Mouse (Mus musculus) E14TG2a.4 (cell line): Measurements from ENCODE around the gene Sptb.

Source experiments
- H3K27me3 ChIP-seq: 2 replicates; pipeline ENCODE4 v1.6.1; 2014; ENCODE audit warnings: low read length, control low read depth; ENCODE audit not compliant: insufficient read depth
- H3K36me3 ChIP-seq: 2 replicates; pipeline ENCODE4 v1.6.1; 2014; ENCODE audit warnings: low read length, control low read depth; ENCODE audit not compliant: insufficient read depth
- H3K4me1 ChIP-seq: replicated peaks from 2 replicates; pipeline ENCODE4 v1.6.1; 2014; ENCODE audit warnings: low read depth, low read length, control low read depth
- H3K4me3 ChIP-seq: replicated peaks from 2 replicates; pipeline ENCODE4 v1.5.1; 2014; ENCODE audit warnings: mild to moderate bottlenecking, low read length
- H3K9me3 ChIP-seq: 2 replicates; pipeline ENCODE4 v1.6.1; 2014; ENCODE audit warnings: low read length, control low read depth
- CTCF ChIP-seq: conservative IDR thresholded peaks from 2 replicates; pipeline ENCODE4 v1.5.1; 2014; ENCODE audit warnings: low read length
- NANOG ChIP-seq: IDR thresholded peaks from 2 replicates; pipeline ENCODE4 v1.6.1; 2014; ENCODE audit warnings: borderline replicate concordance, low read length, mixed read lengths
- POU5F1 ChIP-seq: IDR thresholded peaks from 2 replicates; pipeline ENCODE4 v1.6.1; 2014; ENCODE audit warnings: low read length, borderline replicate concordance

The Sptb gene

DNA sequence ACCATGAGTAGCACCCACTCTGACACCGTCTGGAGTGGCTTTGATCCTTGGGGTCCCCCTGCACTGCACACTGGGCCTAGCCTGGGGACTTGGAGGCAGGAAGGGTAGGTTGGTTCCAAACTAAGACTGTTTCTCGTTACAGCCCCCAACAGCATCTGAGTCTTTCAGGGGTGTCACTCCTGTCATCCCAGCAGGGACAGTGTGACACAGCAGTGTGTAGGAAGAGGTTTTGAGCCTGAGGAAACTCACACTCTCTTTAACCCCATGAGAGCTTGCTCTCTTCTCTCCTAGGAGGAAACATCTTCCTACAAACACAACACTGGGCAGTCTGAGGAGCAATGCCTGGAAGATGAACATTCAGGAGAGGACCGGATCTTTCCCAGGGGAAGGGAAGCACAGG lies 115.8 kb downstream of the Sptb start:
- H3K27me3 ChIP-seq: peaks cover 33% of the 10 kb centered on the region
- no peaks in the 10 kb centered on the region for H3K36me3 ChIP-seq
- H3K4me3 ChIP-seq: peak overlapping the region; percentile 27; the same call in 1 of the 2 replicates
- TF ChIP-seq NANOG (no peak), CTCF (no peak), POU5F1 (no peak)
- H3K4me1 ChIP-seq: peaks cover 64% of the 10 kb centered on the region
- H3K9me3 ChIP-seq: no peaks in the 10 kb centered on the region

DNA sequence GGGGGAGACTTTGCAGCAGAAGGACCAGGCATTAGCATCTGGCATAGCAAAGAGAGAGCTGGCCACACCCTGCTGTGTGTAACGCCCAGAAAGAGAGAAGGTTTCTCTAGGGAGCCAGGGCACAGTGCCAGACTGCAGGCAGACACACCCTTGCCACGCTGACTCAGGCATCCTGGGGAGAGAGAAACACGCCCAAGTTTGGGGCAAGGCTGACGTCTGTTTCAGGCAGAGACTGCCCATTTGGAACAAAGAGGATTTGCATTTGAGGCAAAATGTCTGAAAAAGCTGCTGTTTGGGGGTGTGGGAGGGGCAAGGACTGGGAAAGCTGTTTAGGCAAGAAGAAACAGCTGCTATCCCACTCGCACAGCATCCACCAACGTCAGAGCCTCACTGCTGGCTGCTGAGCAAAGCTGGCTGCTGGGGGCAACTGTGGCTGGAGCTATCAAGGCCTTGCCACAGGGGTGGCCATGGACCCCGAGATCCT lies 116.5 kb downstream of the Sptb start:
- Histone ChIP-seq H3K4me3 (peak overlapping the region; percentile 27), H3K4me1 (peaks cover 67% of the 10 kb centered on the region), H3K36me3 (no peaks in the 10 kb centered on the region), H3K27me3 (peaks cover 35% of the 10 kb centered on the region), H3K9me3 (no peaks in the 10 kb centered on the region)
- no peak for TF ChIP-seq POU5F1
- TF ChIP-seq CTCF: no peak
- TF ChIP-seq NANOG: no peak

DNA sequence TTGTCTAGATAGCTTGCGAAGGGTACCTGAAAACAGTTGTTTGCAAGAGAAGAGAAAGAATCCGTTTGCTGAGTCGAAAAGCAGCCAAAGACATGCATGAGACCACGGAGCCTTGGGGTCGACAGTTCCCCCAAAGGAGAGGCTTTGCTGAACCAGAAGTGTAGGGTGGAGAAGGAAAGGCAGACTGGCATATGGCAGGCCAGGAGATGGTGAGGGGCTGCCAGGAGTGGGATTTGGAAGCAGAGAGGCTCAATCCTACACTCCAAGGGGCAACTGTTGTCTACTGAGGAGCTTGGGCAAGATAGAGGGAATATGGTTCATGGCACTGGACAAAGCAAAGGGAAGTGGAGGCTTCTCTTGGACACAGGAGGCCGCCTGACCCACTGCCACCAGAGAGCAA lies 117.1 kb downstream of the Sptb start:
- H3K4me1 ChIP-seq: peaks cover 63% of the 10 kb centered on the region
- TF ChIP-seq CTCF (no peak), NANOG (no peak), POU5F1 (no peak)
- H3K27me3 ChIP-seq: peaks cover 29% of the 10 kb centered on the region
- H3K9me3 ChIP-seq: no peaks in the 10 kb centered on the region
- no peaks in the 10 kb centered on the region for H3K36me3 ChIP-seq
- peak overlapping the region; percentile 27; the same call in 1 of the 2 replicates for H3K4me3 ChIP-seq

DNA sequence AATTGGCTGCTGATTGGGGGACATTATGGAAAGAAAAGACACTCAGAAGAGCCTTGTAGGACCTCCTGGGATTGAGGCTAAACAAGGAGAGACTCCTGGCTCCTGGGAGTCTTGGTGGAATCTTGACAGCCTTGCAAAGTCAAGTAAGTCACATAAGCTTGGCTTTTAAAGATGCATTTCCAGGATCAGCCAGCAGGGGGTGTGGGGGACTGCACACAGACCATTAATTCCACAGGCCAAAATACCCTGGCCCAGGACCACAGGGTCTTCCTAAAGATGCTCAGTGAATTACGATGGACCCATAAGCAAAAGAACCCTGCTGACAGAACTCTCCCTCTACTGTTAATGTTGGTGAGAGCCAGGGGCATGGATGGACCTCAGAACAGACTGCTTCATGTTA lies 118.1 kb downstream of the Sptb start:
- Histone ChIP-seq H3K36me3 (no peaks in the 10 kb centered on the region), H3K4me1 (peaks cover 54% of the 10 kb centered on the region)

DNA sequence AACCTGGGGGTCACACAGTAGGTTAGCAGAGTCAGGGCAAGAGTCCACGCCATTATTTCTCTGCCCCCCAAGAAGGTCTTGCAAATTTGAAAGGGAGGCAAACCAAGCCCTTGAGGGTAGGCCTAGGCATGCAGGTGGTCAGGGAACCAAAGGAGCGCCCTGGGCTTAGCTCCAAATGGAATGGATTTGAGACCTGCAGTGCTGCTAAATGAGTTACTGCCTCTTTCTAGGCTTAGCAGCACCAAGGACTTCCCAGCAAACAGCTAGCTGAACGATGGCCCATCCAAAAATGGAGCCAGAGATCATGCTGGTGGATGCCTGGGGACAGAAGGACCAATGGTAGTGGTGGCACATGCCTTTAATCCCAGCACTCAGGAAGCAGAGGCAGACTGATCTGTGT lies 119.3 kb downstream of the Sptb start:
- Histone ChIP-seq H3K9me3 (no peaks in the 10 kb centered on the region), H3K4me3 (no peak overlapping the region), H3K27me3 (peaks cover 30% of the 10 kb centered on the region), H3K36me3 (no peaks in the 10 kb centered on the region), H3K4me1 (peaks cover 47% of the 10 kb centered on the region)
- TF ChIP-seq NANOG (no peak), POU5F1 (no peak), CTCF (no peak)

More for the DNA sequence above, 118.1 kb downstream of the Sptb start:
- TF ChIP-seq POU5F1: no peak
- peak; percentile 72 for TF ChIP-seq CTCF
- peaks cover 34% of the 10 kb centered on the region for H3K27me3 ChIP-seq
- H3K9me3 ChIP-seq: no peaks in the 10 kb centered on the region
- no peak overlapping the region for H3K4me3 ChIP-seq

DNA sequence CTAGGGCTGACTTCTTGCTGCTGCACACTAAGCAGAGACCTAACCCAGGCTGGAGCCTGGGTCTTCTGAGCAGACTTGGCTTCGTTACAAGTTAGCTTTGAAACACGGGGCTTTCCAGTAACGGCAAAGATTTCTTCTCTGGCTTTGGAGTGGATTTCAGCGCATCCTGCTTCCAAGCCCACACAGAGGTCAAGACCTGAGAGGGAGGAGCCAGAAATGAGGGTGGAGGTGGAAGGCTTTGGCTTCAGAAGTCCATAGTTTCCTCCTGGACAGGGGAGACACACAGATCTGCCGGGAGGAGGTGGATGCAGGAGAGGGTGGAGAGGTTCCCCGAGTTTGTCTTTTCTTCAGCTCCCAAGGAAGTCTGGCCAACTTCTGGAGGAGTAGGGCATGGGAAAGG lies 120.8 kb downstream of the Sptb start:
- H3K4me3 ChIP-seq: no peak overlapping the region
- H3K4me1 ChIP-seq: peaks cover 34% of the 10 kb centered on the region
- no peaks in the 10 kb centered on the region for H3K36me3 ChIP-seq
- H3K27me3 ChIP-seq: peaks cover 18% of the 10 kb centered on the region
- 0 out of 2 replicates have a peak, but pooled peaks cover 4% of the 10 kb centered on the region for H3K9me3 ChIP-seq
- TF ChIP-seq NANOG: no peak
- no peak for TF ChIP-seq CTCF
- no peak for TF ChIP-seq POU5F1

DNA sequence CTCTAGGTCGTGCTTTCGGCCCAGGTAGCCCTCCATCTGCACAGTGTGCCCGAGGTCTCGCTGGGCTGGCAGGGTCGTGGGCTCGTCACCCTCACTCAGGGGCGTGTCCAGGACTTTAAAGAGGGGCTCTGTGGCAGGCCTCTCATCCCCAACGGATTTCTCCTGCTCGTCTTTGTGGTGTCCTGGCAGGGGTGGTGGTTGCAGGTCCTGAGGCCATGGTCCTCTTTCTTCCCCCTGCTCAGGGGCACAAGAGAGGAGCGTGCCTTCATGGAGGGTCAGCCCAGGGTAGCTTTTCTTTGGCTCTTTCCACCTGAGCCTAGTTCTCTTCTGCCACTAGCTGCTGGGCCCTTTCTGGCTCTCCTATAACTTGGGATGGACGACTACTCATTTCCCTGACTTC lies 123.0 kb downstream of the Sptb start:
- Histone ChIP-seq H3K4me3 (no peak overlapping the region), H3K9me3 (0 out of 2 replicates have a peak, but pooled peaks cover 4% of the 10 kb centered on the region), H3K36me3 (no peaks in the 10 kb centered on the region), H3K27me3 (peaks cover 18% of the 10 kb centered on the region), H3K4me1 (peaks cover 23% of the 10 kb centered on the region)
- TF ChIP-seq CTCF: no peak
- no peak for TF ChIP-seq NANOG
- TF ChIP-seq POU5F1: no peak

DNA sequence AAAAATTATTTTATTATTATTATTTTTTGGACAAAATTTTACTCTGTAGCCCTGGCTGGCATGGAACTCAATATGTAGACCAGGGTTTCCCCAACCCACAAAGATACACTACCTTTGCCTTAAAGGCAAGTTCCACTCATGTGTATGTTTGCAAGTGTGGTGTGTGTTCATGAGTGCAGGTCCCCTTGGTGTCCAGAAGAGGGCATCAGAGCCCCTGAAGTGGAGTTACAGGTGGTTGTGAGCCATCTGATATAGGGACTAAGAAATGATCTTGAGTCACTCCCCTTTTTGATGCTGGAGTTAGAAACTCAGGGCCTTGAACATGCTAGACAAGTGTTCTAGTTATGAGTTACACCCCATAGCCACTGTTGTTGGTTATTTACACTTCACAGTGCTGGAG lies 125.3 kb downstream of the Sptb start:
- 0 out of 2 replicates have a peak, but pooled peaks cover 4% of the 10 kb centered on the region for H3K9me3 ChIP-seq
- H3K36me3 ChIP-seq: no peaks in the 10 kb centered on the region; the same call in 1 of the 2 replicates
- no peak overlapping the region for H3K4me3 ChIP-seq
- TF ChIP-seq NANOG (no peak), CTCF (peak; percentile 35; the same call in 1 of the 2 replicates)
- peaks cover 19% of the 10 kb centered on the region for H3K4me1 ChIP-seq
- H3K27me3 ChIP-seq: peaks cover 11% of the 10 kb centered on the region; the same call in 1 of the 2 replicates

DNA sequence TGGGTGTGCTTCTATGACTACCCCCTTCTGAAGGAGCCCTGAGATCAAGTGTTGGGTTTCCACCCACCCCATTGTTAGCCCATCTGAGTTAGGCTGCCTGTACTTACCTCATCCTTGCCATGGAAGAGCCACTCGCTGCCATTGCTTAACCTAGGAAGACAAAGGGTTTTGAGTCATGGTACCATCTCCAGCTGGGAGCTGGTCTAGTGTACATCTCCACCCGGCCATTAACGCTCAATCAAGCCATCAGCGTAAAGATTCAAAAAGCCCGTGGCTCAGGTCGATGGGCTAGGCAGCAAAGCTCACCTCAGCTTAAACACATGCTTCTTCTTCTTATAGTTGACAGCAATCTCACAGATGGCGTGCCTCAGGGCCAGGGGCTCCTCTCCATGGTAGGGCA lies 126.9 kb downstream of the Sptb start:
- Histone ChIP-seq H3K4me3 (no peak overlapping the region), H3K4me1 (peaks cover 11% of the 10 kb centered on the region), H3K9me3 (peaks cover 5% of the 10 kb centered on the region; the same call in 1 of the 2 replicates), H3K27me3 (0 out of 2 replicates have a peak, but pooled peaks cover 5% of the 10 kb centered on the region), H3K36me3 (peaks cover 14% of the 10 kb centered on the region)
- TF ChIP-seq POU5F1 (no peak), CTCF (no peak), NANOG (no peak)
